Mouse (Mus musculus) stomach, postnatal 0 days (tissue): ENCODE results near the gene Atl3.

Experiments used
- CTCF ChIP-seq: IDR thresholded peaks from 2 replicates; pipeline ENCODE4 v1.5.1; 2016; ENCODE audit warnings: antibody characterized with exemption, low read depth, mild to moderate bottlenecking, moderate library complexity
- EP300 ChIP-seq: optimal IDR thresholded peaks from 2 replicates; pipeline ENCODE3; 2016; ENCODE audit warnings: antibody characterized with exemption

DNA sequence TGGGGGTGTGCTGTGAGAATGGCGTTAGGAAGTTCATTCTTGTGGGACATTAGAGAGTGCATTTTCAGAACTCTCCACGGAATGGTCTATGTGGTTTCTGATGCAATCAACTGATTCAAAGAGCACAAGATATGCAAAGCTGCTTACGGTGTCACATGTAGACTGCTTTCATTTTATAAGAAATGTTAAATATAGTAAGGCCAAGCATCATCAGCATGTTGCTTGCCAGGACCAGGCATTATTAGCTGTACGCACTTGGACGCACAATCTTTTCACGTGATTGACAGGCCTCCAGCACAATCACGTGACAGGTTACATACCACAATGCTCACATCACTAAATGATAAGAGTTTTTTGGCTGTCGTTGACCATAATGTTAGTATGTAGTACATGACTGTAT is 6.2 kb upstream of the Atl3 start:
- TF ChIP-seq CTCF (no peak), EP300 (no peak)
